Mouse (Mus musculus) E14TG2a.4 (cell line): ENCODE measurements around the gene Banp.

Experiments
- CTCF ChIP-seq: conservative IDR thresholded peaks from 2 replicates; pipeline ENCODE4 v1.5.1; 2014; ENCODE audit warnings: low read length
- NANOG ChIP-seq: IDR thresholded peaks from 2 replicates; pipeline ENCODE4 v1.6.1; 2014; ENCODE audit warnings: borderline replicate concordance, low read length, mixed read lengths

DNA sequence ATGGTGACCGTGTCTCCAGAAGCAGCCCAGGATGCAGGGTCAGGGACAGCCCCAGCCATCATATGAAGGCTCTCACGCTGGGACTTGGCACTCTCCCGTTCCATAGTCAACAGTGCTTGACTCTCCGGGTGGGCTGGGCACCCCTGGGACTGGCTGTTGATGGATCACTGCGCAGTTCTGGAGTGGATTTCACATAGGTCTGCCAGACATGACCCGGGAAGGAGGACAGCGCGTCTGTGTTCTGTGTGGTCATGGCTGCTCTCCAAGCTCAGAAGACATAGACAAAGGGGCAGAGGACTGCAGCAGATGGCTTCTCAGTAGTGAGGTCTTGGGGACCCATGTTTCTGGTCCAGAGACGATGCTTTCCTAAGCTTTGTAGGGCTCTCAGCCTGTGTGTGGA, 101.1 kb downstream of the Banp start:
- no peak for TF ChIP-seq CTCF
- no peak for TF ChIP-seq NANOG
